Mouse (Mus musculus): ENCODE data around the gene Cacnb4.
A peak's percentile ranks its signal among the peaks of the same experiment; 100 is the strongest.

The Cacnb4 gene

GRCm38 (mm10) chr2:52676023-52676912 is at the start of gene Cacnb4:
TSS of gene Cacnb4 (minus strand) at chr2:52676831.
- peak; percentile 43 for DNase-seq (ENCODE audit: low spot score)

DNA sequence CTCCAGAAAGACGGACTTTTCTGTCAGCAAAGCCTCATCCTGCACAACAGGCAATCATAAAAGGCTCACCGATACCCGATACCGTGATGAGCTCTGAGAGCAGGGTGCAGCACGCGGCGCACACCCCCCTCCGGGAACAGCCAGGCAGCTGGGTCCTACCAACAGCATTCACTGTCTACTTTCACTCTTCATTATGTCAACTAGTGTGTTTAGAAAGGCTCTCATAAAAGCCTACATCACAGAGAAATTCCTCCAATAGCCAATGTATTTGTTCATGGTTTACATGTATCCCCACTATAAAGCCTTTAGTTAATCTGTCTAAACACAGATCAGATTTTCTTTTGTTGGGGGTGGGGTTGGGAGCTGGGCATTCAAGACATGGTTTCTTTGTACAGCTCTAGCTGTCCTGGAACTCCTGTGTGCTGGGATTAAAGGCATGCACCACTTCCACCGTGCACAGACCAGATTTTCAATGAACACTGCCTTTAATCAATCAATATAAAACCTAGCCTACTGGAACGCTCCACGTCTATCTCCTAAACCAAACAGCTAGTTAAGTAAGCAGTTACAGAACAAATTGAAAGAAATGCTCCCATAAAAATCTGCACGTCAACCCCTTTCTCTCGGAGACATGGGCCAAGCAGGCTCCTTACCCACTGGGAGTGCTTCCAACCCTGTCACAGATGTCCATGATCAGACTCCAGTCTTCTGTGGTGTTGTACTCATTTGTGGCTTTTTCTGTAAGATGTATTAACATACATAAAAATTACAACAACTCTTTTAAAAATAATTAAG is 43.8 kb upstream of the Cacnb4 start:
- DNase-seq (ENCODE audit: low spot score) = no peak

- DNase-seq (ENCODE audit: low spot score) = no peak
Measured at GRCm38 (mm10) chr2:52717076-52717475, 40.4 kb upstream of the Cacnb4 start.

GRCm38 (mm10) chr2:52715538-52715937 is 38.9 kb upstream of the Cacnb4 start:
- DNase-seq (ENCODE audit: low spot score) = no peak

DNA sequence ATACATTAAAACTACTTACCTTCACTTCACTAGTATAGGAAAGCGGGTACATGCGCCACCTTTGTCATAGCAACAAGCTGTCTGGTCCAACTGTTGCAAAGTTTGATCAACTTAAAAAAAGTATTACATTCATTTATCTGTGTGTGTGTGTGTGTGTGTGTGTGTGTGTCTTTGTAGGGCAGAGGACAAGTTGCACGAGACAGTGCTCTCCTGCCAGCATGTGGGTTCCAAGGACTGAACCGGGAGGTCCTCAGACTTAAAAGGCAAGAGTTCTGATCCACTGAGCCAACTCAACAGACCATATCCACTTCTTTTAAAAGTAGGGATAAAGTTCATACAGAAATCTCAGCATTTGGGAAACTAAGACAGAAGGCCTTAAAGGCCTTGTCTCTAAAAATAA is 37.5 kb upstream of the Cacnb4 start:
- no peak for DNase-seq (ENCODE audit: low spot score)

- no peak for DNase-seq (ENCODE audit: low spot score)
Measured at GRCm38 (mm10) chr2:52710804-52711203, 34.2 kb upstream of the Cacnb4 start.

DNA sequence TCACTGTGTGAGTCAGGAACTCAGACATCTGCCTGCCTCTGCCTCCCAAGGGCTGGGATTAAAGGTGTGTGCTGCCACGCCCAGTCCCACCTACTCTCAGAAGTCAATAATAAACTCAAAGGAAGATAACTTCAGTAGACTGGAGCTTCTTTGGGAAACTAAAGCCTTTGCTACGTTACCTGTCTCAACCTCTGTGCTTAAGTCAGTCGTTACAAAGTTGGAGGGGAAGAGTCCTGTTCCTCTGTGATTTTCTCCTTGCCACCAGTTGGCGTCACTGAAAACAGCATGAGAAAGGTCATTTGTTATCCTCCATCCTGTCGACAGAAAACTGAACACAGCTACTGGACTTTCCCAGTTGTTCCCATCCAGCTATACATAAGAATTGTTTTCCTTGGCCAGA is 32.8 kb upstream of the Cacnb4 start:
- DNase-seq (ENCODE audit: low spot score) = no peak

- no peak for DNase-seq (ENCODE audit: low spot score)
Measured at GRCm38 (mm10) chr2:52701368-52702036, 24.9 kb upstream of the Cacnb4 start.

DNA sequence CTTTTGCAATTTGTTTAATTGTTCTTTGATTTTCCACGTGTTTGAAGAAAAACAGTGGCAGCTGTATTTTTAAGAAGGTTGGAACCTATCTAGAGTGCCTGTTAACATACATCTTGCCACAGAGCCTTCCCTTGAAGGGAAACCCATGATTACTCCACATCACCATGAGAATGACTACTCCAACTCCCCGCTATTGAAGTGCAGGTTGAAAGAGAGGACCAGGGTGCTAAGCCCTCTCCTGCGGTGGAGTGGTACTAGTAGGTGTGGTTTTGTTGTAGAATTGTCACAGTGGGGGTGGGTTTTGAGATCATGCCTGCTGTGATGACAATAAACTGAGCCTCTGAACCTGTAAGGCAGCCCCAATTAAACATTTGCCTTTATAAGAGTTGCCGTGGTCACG is 23.7 kb upstream of the Cacnb4 start:
- DNase-seq (ENCODE audit: low spot score) = no peak

DNA sequence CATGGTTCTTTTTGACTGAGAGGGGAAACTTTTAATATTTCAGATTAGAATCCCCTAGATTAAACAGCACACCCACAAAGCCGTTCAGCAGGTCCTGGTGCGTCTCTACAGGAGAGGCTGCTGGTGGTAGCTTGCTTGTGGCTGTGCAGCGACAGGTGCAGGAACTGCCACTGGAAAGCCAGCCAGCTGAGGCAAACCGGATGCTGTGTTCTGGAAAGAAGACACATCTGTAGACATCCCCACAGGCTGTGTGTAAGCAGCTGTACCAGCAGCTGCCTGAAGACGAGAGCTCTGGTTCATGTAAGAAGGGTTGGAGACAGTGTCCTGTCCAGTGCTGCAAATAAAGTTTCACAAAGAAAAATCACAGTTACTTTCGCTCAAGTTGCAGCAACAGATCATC is 18.0 kb upstream of the Cacnb4 start:
- DNase-seq (ENCODE audit: low spot score) = no peak

DNA sequence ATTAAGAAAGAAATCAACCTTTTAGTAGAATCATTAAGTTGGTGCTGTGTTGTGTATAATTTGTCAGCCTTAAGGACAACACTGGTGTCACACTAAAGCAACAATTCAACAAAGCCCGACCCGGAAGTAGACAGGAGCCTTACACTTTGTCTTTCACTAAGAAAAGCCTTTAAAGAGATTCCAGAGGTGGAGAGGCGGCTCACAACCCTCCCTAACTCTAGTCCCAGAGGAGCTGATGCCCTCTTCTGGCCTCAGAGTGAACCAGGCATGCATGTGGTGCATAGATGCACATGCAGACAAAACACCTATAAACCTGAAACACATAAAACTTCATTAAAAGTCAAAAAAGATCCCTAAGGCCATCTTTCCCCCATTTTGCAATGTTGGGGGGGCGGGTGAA is 15.1 kb upstream of the Cacnb4 start:
- no peak for DNase-seq (ENCODE audit: low spot score)

- DNase-seq (ENCODE audit: low spot score) = no peak
Measured at GRCm38 (mm10) chr2:52686601-52687000, 10.0 kb upstream of the Cacnb4 start.

DNA sequence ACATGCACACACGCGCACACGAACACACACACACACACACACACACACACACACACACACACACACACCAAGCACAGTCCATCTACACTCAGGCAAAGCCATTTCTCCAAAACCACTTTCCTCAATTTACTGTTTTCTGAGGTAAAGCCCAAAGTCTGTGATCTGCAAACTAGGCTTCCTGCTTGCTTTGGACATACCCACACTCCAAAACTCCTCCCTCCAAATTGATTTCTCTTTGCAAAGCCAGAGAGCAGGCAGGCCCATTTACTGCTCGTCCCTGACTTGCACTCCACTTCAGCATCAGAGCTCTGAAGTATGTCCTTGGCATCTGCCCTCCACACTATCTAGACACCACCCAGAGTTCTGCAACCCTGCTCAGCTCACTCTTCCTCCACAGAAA is 958 bp upstream of the Cacnb4 start:
- DNase-seq (ENCODE audit: low spot score) = peak; percentile 13

GRCm38 (mm10) chr2:52676913-52677303 is 277 bp upstream of the Cacnb4 start:
- DNase-seq (ENCODE audit: low spot score) = no peak

GRCm38 (mm10) chr2:52675278-52675987 is 1.2 kb downstream of the Cacnb4 start:
- DNase-seq (ENCODE audit: low spot score) = no peak

GRCm38 (mm10) chr2:52674886-52675277 is 1.7 kb downstream of the Cacnb4 start:
- peak; percentile 15 for DNase-seq (ENCODE audit: low spot score)

GRCm38 (mm10) chr2:52673172-52673571 is 3.5 kb downstream of the Cacnb4 start:
- no peak for DNase-seq (ENCODE audit: low spot score)

DNA sequence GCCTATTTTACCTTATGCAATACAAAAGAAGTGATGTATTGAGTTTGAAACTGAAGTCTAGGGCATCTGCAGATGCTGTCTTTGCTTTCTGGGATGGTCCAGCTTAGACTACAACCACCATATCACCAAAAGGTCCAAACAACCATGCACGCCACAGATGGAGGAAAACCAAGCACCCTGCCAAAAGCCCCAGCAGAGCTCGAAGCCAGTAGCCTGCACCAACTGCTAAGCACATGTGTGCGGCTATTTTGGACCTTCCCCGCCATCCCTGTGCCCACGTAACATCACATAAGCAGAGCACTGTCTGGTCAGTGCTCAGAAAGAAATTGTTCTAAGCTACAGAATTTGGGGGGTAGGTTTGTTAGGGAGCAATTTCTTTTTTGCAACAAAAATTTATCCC is 5.9 kb downstream of the Cacnb4 start:
- DNase-seq (ENCODE audit: low spot score) = no peak

DNA sequence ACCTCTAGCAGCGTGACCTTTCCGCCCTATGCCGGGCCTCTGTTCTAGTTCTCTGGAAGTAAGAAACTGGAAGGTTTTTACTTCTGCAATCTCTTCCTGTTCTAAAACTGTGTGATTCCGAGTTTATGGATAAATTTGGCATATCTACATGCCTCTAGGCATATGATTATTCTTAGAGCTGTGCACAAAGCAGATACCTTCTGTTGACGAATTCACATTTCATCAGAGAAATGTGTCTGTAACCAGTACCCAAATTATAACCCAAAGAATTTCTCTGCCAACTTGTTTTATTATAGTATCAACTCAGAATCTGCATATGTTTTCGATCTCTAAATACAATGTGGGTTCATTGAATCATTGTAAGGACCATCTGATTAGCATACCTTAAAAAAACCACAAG is 8.2 kb downstream of the Cacnb4 start:
- no peak for DNase-seq (ENCODE audit: low spot score)

DNA sequence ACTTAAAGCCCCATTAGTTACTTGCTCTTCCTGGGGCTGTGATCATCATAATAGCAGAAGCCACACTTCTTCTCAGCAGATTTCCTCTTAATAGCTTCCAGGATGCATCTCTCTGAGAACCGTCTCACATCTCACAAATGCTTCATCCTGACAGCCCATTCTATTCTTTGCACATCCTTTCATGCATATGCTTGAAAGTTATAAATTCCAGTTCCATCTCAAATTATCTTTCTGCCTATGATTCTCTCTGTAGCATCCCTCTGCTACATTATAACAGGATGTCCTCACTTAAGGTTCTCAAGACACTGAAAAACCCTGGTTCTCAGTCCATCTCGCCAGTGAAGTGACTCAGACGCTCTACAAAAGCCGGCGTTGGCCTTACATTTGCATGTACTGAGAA is 19.9 kb downstream of the Cacnb4 start:
- DNase-seq (ENCODE audit: low spot score) = no peak

DNA sequence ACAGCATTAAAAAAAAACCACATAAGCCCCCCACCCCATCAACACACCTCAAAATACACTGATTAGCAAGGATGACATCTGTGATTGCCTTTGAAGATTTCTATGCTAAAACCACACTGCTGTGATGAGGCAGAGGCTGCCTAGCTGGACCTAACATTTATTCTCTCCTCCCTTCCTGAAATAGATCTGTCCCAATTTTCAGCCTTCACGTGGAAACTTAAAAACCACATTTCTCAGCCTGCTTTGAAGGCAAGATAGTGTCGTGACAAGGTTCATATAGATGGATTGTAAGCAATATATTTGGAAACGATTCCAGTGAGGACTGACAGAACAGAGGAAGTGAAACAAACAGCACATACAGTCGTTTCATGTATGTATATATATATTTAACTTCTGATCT is 22.1 kb downstream of the Cacnb4 start:
- no peak for DNase-seq (ENCODE audit: low spot score)

GRCm38 (mm10) chr2:52651547-52651946 is 25.1 kb downstream of the Cacnb4 start:
- DNase-seq (ENCODE audit: low spot score) = no peak

Data from testis, postnatal 14 days (tissue).